Mouse (Mus musculus) cerebellum, postnatal 25 days (tissue): Measurements from ENCODE around the gene Gm15155.

Source experiments
- DNase-seq, 2 experiments: peaks; one replicate each; pipeline ENCODE4 v3.0.0; 2021; ENCODE audit warnings: mixed read lengths in 2 of 2

Gm15155 gene

DNA sequence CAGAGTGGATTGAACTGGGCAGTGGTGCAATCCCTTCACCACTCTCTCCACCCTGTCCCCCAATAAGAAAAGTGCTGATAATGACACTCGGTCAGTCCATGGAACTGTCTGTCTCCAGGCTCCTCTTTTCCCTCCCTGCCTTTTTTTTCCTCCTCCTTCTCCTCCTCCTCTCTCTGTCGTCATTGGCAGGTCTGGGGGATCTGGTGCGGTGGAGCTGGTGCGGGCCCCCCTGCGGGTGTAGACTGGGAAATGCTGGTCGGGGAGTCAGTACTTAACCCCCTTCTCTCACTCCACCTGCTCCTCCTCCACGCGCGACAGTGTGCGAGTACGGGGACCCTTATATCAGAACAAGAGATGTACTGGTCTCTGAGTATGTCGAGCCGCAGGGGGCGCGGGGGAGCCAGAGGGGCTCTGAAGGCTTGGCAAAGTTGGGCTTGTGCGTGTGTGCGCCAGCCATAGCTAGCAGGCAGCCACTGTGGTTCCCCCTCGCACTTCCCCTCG is at the start of gene Gm15155:
Gene Gm15155 (plus strand): TSS at position 401 of the 501 bp plus-strand sequence.
- DNase-seq: peak; percentile 58 to 60

GRCm38 (mm10) chrX:155579791-155580190 is 44.8 kb upstream of the Gm15155 start:
- no peak for DNase-seq

DNA sequence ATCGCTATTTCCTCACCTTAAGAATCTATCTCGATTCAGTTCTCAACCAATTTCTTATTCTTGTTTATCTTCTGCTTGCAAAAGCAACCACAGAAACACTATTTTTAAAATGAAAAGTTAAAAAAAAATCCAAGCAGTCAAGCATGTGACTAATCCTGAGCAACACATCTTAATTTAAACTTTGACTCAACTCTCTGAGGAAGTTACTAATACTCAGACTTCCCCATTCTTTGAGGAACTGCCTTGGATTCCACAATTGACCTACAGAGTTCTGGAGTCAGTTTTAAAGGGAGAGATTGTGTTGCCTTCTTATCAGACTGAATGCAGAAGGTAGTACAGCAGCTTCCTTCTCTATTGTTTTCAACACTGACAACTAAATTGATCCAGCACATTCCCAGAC is 40.0 kb upstream of the Gm15155 start:
- no peak for DNase-seq

DNA sequence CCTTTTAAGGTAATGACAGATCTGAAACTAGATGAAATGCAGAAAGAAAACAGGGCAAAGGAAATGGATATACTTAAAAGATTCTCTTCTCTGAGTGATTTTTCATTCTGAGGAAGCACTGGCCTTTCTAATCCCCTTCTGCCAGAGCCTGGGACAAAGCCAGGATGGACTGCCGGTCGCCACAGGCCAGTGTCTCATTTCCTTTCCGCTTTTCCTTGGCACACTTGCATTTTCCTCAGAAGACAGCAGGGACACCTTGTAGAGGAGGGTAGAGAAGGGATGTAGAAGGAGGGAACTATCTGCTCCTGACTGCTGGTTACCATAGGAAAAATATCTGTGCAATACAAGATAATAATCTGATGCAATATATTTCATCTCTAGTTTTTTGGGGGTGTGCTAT is 33.1 kb upstream of the Gm15155 start:
- peak; percentile 70 to 84 for DNase-seq

DNA sequence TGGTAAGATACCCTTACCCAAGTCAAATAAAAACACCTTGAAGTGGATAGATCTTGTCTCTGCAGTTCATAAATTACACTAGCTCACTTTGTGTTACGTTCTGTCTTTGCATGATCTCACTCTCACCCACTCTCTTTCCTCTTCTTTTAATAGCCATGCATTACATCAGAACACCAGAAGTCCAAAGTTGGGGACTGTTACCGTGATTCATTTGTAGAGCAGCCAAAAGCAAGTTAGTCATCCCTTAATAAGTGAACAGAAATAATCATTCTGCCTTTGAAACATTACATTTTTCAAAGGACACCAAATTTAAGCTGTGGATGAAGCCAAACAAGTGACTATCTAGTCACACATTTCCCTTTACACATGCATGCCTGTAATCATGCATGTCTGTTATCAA is 32.1 kb upstream of the Gm15155 start:
- DNase-seq: no peak

DNA sequence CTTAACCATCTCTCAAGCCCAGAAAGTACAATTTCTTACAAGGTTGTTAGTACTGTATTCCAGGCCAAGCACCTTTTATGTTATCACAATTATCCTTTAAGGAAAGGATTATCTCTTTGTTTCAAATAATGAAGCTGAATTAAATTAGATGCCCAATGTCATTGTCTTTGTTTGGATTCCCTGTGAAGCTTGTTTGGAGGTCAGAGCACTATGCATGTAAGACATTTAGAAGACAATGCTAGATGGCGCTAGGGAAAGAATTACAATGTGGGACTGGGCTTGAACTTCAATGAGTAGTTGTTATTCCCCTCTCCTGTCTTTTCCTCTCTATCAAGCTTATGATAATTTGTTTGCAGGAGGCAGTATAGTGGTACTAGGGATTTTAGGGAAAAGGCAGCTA is 29.9 kb upstream of the Gm15155 start:
- no peak for DNase-seq

DNA sequence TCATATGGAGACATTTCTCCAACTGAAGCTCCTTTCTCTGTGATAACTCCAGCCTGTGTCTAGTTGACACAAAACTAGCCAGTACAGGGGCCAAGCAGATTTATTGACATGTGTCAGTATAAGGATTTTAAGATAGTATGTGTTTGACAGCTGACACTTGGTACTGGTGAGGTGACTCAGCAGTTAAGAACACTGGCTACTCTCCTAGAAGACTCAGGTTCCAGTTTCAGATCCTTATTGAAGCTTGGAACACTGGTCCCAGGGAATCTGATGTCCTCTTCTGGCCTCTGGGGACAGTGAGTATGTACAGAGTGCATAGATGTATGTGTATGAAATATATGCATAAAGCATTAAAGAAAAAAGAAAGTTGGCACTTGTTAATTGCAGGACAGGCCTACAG is 28.2 kb upstream of the Gm15155 start:
- DNase-seq: no peak

DNA sequence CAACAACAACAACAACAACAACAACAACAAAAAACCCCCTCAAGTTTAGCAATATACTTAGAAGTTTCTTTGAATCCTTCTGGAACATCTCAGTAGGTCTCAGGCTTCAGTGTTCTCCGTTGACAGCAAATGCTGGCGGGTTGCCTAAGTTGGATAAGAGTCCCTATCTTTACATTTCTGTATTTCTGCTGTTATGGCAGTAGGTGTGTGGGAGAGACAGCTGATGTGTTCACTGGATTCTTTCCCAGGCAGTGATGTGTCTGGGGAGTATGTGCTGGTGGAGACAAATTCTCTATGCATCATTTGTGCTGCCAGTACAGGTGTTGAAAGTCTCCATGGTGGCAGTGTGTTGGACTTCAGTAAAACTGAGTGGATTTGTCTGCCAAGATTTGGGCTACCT is 23.3 kb upstream of the Gm15155 start:
- DNase-seq: no peak

- peak; percentile 64 to 68 for DNase-seq
These were observed 2.0 kb upstream of the Gm15155 start for GRCm38 (mm10) chrX:155622527-155622926.

DNA sequence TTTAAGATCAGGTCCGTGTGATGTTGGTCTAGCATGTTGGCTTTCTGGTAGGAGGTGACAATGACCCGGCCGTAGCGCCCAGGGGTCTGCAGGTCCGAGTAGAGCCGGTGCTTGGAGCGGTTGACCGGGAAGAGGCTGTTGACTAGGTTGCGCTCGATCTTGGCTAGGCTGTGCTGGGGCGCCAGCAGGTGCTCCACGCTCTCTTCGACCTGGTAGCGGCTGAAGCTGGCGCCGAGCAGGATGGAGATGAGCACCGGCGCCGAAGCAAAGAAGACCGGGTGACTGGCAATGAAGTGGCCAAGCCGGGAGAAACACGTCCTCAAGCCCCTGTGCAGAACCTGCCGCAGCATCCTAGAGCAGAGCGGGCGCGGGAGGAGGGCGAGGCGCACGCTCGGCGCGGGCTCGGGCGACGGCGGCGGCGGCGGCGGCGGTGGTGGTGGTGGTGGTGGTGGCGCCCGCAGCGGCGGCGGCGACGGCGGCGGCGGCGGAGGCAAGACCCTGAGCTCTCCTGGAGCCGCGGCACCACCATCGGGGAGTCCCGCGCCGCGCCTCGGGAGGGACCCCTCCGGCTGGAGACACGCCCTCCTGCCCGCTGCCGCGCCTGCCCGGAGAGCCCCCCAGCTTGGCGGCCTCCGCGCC is 1.5 kb upstream of the Gm15155 start:
- DNase-seq: peak; percentile 71 to 73

GRCm38 (mm10) chrX:155623701-155624281 is 750 bp upstream of the Gm15155 start, which contains the start of gene Ptchd1:
Ptchd1 (minus strand) TSS chrX:155623814.
- DNase-seq: peak; percentile 68 to 76

DNA sequence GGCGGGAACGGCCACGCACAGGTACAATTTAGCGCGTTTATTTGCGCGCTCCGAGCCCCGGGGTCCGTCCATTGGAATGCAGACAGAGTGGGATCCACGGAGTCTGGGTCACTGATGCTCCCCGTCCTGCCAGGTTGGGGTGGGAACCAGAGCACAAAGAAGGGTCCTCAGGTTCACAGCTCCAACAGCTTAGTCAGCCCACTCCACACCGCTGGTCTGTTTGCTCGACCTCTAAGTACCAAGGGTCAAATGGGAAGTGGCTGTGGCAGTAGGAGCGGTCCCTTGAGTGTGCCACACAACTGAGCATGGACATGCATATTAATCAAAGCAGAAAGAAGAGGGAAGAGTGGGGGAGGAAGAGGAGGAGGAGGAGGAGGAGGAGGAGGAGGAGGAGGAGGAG is 354 bp downstream of the Gm15155 start:
- DNase-seq: no peak

DNA sequence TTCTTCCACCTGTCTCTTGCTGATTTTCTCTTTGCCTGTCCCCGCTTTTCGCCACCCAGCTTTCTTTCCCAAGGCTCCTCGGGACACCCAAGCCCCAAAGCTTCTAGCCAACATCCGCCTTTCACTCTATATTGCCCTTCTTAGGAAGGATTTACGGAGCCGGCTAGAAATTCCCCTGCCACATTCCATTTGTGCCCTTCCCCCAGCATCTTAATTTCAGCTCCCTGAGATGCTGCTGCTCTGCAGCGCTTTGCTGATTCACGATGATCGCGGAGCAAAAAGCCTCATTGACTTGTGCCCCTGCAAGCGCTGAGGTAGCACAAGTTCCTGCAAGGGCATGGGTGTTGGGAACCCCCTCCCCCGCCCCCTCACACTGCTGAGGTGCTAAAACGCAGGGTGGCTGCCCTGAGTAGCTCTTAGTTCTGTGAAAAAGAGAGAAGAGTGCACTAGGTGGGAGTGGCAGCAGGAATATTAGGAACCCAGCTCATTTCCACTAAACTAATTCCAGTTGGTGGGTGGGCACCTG is 1.2 kb downstream of the Gm15155 start:
- DNase-seq: peak; percentile 20 to 29

- peak in 1 of 2 experiments; percentile 49 for DNase-seq
These were observed 19.4 kb downstream of the Gm15155 start for GRCm38 (mm10) chrX:155643975-155644374.

DNA sequence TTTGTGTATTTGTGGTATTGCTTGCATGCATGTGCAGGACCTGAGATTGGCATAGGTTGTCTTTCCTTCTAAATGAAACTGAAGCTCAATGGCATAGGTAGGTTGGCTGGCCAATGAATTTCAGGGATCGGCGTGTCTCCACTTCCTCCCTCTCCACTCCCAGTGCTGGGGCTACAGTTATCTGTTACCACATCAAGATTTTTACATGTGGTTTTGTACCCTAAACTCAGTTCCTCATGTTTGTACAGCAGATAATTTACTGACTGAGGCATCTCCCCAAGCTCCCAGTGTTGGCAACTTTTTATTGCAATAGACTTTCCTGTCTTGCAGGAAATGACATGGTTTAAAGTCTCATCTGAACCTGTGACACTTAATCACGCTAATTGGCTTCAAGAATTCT is 21.4 kb downstream of the Gm15155 start:
- no peak for DNase-seq

GRCm38 (mm10) chrX:155657971-155658370 is 33.4 kb downstream of the Gm15155 start:
- DNase-seq: peak; percentile 59 to 72

DNA sequence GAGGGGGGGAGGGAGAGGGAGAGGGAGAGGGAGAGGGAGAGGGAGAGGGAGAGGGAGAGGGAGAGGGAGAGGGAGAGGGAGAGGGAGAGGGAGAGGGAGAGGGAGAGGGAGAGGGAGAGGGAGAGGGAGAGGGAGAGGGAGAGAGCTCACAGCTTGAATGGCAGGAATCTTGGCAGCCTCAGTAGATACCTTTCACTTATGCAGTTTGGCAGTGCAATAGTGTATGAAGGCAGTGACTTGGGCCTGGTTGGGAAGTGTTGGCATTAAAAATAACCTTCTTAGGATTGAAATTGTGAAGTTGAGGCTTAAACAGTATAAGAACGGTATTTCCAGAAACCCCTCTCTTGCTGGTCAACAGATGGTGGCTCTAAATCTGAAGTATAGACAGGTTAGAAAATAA is 65.9 kb downstream of the Gm15155 start:
- DNase-seq: peak; percentile 13 to 27

GRCm38 (mm10) chrX:155724157-155724556 is 99.6 kb downstream of the Gm15155 start:
- DNase-seq: no peak

DNA sequence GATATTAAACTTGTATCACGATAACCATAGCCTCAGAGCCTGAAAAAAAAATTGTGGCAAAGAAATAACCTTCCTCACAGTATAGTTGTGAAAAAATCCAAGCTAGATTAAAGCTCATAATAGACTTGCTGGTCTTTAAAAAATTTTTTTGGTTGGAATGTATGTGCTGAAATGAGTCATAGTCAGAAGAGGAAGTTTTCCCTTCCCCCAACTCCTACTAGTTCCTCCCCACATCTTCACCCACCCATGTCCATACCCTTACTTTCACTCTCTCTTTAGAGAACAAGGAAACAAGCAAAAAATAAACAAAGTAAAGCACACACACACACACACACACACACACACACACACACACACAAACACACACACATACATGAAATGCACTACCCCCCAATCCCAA is 103.8 kb downstream of the Gm15155 start:
- no peak for DNase-seq

- DNase-seq: no peak
These were observed 263.6 kb downstream of the Gm15155 start for GRCm38 (mm10) chrX:155888118-155888517.

DNA sequence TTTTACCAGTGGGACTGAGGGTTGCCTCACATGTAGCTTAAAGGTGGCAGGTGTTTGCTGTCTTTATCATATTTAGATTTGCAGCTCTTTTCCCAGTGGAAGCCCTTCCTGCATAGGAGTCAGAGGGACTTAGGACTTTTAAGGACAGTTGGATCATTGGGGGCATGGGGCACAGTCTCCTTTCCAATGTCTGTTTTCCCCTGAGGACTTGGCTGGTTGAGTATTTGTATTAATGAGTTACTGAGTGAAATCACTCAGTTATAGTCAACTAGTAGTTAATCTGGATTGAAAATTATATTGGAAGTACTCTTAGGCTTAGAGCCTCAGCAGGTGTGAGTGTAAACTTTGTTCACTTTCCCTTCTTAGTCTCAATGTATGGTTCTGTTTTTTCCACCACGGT is 275.5 kb downstream of the Gm15155 start:
- no peak for DNase-seq

DNA sequence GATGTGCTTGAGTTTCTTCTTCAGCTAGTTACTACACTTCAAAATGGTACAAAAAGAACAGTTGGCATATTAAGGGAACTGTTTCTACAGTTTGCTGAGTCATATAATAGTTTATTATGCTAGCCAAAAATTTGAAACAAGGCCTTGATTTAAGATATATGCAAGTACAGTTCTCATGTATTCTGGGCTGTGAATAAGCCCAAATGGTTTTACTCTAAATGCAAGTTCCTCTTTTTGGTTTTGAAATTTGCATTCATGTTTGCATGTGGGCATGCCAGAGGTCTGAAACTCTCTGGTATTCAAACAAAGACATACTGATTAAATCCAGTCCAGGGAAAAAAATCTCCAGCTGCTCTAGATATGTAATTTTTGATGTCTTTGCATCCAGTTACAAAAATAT is 277.2 kb downstream of the Gm15155 start:
- no peak for DNase-seq

- no peak for DNase-seq
These were observed 278.6 kb downstream of the Gm15155 start for GRCm38 (mm10) chrX:155903108-155903507.

- DNase-seq: no peak
These were observed 385.2 kb downstream of the Gm15155 start for GRCm38 (mm10) chrX:156009756-156010155.
